Mouse (Mus musculus) olfactory bulb, adult 2 months (tissue): ENCODE measurements at regions not wholly inside any gene's neighbourhood (a gene's known extent, or its start where the extent isn't known, plus 50 kb on each side); places are given as distances from the start of the nearest gene placed in this dataset.

Source experiments
- H3K27ac ChIP-seq: fragments of 200-500 bp; 2 replicates; pipeline ENCODE4 v1.5.1; 2012; ENCODE audit warnings: low read depth, low read length; ENCODE audit not compliant: insufficient read depth
- H3K4me1 ChIP-seq: fragments of 200-500 bp; 2 replicates; pipeline ENCODE4 v1.6.1; 2012; ENCODE audit warnings: low read length; ENCODE audit not compliant: control insufficient read depth, insufficient read depth
- H3K4me3 ChIP-seq: fragments of 200-500 bp; 2 replicates; pipeline ENCODE4 v1.5.1; 2012; ENCODE audit warnings: mild to moderate bottlenecking, low read depth, low read length, moderate library complexity; ENCODE audit not compliant: insufficient read depth
- CTCF ChIP-seq: fragments of 200-500 bp; IDR thresholded peaks from 2 replicates; pipeline ENCODE4 v1.5.1; 2012; ENCODE audit warnings: low read depth, mild to moderate bottlenecking, low read length, moderate library complexity; ENCODE audit not compliant: insufficient read depth
- POLR2A ChIP-seq: fragments of 200-500 bp; IDR thresholded peaks from 2 replicates; pipeline ENCODE4 v1.6.1; 2012; ENCODE audit warnings: mild to moderate bottlenecking, low read depth, low read length, moderate library complexity; ENCODE audit not compliant: insufficient read depth
- WGBS: fragments of 180-500 bp; shearing (Covaris S2); methylation state at CpG from one replicate; pipeline ENCODE4 v1.1.7; 2018; 5-methylcytosine and 5-hydroxymethylcytosine counted together

- TF ChIP-seq POLR2A (no peak), CTCF (no peak)
- no peak overlapping the region for H3K4me3 ChIP-seq
- H3K27ac ChIP-seq: no peak overlapping the region
- peaks cover 13% of the 10 kb centered on the region; the same call in 1 of the 2 replicates for H3K4me1 ChIP-seq
- WGBS: 30% methylated on average over 8 of the region's 8 CpGs
Observed at GRCm38 (mm10) chr4:125810247-125810646, 214.1 kb upstream of the Csf3r start.

DNA sequence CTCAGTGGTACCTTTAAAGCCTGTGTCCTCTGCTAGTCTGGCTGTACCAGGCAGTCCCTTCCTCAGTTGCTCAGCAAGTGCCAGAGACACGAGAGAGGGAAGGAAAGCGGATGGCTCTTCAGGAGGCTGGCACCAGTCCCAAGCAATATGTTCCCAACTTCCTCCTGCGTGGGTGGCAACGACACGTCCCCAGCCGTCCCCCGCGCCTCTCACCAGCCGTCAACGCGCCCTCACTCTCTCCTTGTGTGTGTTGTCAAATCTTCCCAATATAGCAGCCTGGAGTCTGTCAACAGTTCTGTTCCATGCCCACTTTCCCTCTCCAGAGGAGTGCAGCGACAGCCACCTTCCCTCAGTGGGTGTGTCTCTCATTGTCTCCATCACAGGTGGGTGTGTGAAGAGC lies 210.0 kb upstream of the Csf3r start:
- Histone ChIP-seq H3K4me3 (no peak overlapping the region), H3K27ac (no peak overlapping the region), H3K4me1 (peaks cover 13% of the 10 kb centered on the region; the same call in 1 of the 2 replicates)
- 41% methylated on average over 12 of the region's 12 CpGs for WGBS
- TF ChIP-seq POLR2A (no peak), CTCF (no peak)

GRCm38 (mm10) chr4:125815276-125815675 lies 209.1 kb upstream of the Csf3r start:
- TF ChIP-seq CTCF (no peak), POLR2A (no peak)
- Histone ChIP-seq H3K27ac (no peak overlapping the region), H3K4me3 (no peak overlapping the region), H3K4me1 (peaks cover 9% of the 10 kb centered on the region; the same call in 1 of the 2 replicates)
- WGBS: 60% methylated on average over 3 of the region's 3 CpGs

DNA sequence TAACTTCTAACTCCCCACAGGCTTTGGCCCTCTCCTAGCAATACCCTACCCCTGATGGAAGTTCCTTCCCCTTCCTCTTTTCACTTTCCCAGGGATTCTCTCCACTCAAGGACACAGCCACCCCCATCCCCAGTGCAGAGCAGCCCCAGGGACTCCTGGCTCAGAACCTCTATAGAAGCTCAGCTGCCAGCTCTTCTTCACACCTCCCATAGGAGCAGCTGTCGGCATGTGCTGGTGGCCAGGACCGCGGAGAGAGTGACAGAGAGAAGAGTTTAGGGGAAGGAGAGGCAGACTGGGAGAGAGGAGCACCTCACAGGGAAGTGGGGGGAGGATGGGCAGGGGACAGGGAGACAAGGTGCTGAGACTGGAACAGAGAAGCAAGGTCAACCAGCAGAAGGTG lies 199.8 kb upstream of the Csf3r start:
- no peak for TF ChIP-seq CTCF
- no peak for TF ChIP-seq POLR2A

GRCm38 (mm10) chr4:125826416-125826815 lies 197.9 kb upstream of the Csf3r start:
- no peak overlapping the region for H3K27ac ChIP-seq
- 73% methylated on average over 5 of the region's 5 CpGs for WGBS
- TF ChIP-seq POLR2A (no peak), CTCF (no peak)
- no peak overlapping the region for H3K4me3 ChIP-seq
- no peaks in the 10 kb centered on the region for H3K4me1 ChIP-seq

More for the DNA sequence above, 199.8 kb upstream of the Csf3r start:
- Histone ChIP-seq H3K4me3 (no peak overlapping the region), H3K27ac (no peak overlapping the region), H3K4me1 (no peaks in the 10 kb centered on the region)
- WGBS: 79% methylated on average over 3 of the region's 3 CpGs

GRCm38 (mm10) chr4:125835250-125835649 lies 189.1 kb upstream of the Csf3r start:
- 39% methylated on average over 8 of the region's 8 CpGs for WGBS
- Histone ChIP-seq H3K27ac (no peak overlapping the region), H3K4me3 (no peak overlapping the region), H3K4me1 (peaks cover 7% of the 10 kb centered on the region; the same call in 1 of the 2 replicates)
- TF ChIP-seq CTCF (no peak), POLR2A (no peak)

DNA sequence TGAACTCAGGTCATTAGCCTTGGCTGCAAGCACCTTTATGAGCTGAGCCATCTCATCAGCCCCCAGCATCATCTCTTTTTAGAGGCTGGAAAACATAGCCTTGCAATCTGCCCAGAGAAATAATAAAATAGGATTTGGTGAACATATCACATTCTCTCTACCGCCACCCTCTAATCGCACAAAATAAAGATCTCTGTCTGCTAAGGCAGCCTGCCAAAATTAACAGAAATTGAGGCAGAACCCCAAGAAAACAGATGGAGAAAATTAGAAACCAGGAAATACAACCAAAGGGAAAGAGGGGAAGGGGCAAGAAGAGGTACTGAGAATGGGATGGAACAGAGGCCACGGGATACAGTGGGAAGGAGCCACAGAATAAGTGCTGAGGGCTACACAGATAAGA lies 176.8 kb upstream of the Csf3r start:
- Histone ChIP-seq H3K4me3 (no peak overlapping the region), H3K4me1 (peaks cover 7% of the 10 kb centered on the region), H3K27ac (no peak overlapping the region)
- 71% methylated on average over 3 of the region's 3 CpGs for WGBS
- no peak for TF ChIP-seq CTCF
- TF ChIP-seq POLR2A: no peak

- peaks cover 12% of the 10 kb centered on the region for H3K4me1 ChIP-seq
- 7% methylated on average over 4 of the region's 4 CpGs for WGBS
- H3K27ac ChIP-seq: no peak overlapping the region
- TF ChIP-seq POLR2A (no peak), CTCF (0 out of 2 replicates have a peak, but pooled peaks have one; percentile 13)
- H3K4me3 ChIP-seq: no peak overlapping the region
Observed at GRCm38 (mm10) chr4:125850300-125850699, 174.1 kb upstream of the Csf3r start.

- no peak overlapping the region for H3K4me3 ChIP-seq
- H3K27ac ChIP-seq: no peak overlapping the region
- peaks cover 26% of the 10 kb centered on the region for H3K4me1 ChIP-seq
- TF ChIP-seq CTCF (no peak), POLR2A (no peak)
- WGBS: 16% methylated on average over 4 of the region's 4 CpGs
Observed at GRCm38 (mm10) chr4:125852545-125852944, 171.8 kb upstream of the Csf3r start.
